Mouse (Mus musculus) brown adipose tissue, adult 24 weeks (tissue): Measurements from ENCODE around the gene Cbx8. TPM values are rescaled to one million over a fixed set of nuclear protein-coding genes. Genes with fewer than 3 reads are reported as not detected.

Source experiments
- H3K27ac ChIP-seq: fragments of 200-500 bp; replicated peaks from 2 replicates; pipeline ENCODE4 v1.5.1; 2012; ENCODE audit warnings: low read depth, mild to moderate bottlenecking, low read length
- H3K4me1 ChIP-seq: fragments of 200-500 bp; 2 replicates; pipeline ENCODE4 v1.6.1; 2012; ENCODE audit warnings: low read length, mixed read lengths; ENCODE audit not compliant: control insufficient read depth, insufficient read depth, insufficient read length
- H3K4me3 ChIP-seq: fragments of 200-500 bp; 2 replicates; pipeline ENCODE4 v1.5.1; 2012; ENCODE audit warnings: low read depth, mild to moderate bottlenecking, low read length, moderate library complexity; ENCODE audit not compliant: insufficient read depth
- polyA plus RNA-seq: library from polyadenylated mRNA; stranded (reverse); fragments of >200 nt; gene quantifications from 2 replicates; pipeline ENCODE4 v1.2.4, GENCODE M21; 2012; ENCODE audit not compliant: missing spikeins, insufficient read depth, insufficient read length

Gene Cbx8
- polyA plus RNA-seq, 1 experiment: 9.1 TPM

DNA sequence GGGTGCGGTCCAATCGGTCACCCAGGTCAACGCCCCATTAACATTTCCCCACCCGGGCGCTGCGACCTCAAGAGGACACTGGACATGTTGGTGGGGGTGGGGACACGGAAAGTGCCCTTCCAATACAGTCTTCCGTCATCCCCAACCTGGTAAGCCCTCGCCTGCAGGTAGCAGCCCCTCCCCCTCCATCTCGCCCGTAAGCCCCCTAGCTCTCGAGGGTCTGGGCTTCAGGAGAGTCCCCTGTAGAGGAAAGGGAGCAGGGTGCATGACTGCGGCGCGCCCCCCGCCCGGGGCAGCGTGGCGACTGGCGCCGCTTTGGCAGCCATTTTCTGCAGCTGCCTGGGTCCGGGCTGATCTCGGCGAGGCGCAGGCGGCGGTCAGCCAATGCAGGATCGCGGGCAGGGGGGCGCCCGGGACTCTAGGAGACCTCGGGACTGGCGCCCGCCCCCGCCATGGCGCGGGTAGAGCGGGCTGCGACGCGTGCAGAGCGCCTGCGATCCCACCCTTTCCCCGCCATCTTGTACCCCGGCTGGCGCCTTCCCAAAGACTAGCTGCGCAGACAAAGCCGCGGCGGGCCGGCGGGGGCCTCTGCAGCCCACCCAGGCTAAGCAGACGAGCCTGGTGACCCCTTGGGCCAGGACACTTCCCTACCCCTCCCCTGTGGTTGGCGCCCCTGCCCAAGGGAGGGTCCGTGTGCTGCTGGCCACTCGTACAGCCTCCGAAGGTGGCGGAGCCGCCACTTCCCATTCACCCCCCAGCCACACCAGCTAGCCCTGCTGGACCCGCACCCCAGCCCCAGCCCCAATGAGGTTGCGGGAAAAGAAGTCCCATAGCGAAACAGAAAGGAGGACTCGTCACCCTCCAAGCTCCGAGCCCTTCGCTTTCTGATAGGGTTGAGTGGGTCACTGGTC is 15.8 kb upstream of the Cbx8 start:
- H3K4me3 ChIP-seq: peak overlapping the region; percentile 92
- peaks cover 11% of the 10 kb centered on the region for H3K4me1 ChIP-seq
- H3K27ac ChIP-seq: peak overlapping the region; percentile 78

DNA sequence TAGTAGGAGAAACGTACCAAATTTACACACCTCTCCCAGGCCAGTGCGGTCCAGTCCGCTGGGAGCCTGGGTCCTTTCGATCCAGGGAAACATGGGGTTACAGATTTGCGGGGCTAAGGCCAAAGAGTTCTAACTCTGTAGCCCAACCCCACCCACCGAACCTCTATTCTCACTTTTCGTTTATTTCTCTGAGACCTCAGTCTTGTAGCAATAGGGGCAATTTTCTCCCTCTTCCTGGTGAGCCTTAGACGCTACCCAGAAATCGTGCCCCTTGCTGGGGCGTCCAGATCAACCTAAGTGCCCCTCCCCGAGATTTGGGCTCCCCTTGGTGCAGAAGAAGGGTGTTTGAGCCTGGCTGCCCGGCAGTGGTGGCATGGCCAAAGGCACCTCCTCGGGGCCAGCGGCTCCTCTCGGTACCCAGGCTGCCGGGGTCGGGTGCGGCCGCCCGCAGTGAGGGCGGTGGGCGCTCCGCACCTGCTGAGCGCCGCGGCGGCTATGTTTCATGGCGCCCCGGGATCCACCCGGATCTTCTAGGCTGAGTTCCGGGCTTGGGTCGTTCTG is 14.9 kb upstream of the Cbx8 start:
- H3K4me3 ChIP-seq: peak overlapping the region; percentile 49
- no peak overlapping the region for H3K27ac ChIP-seq
- peaks cover 11% of the 10 kb centered on the region for H3K4me1 ChIP-seq

DNA sequence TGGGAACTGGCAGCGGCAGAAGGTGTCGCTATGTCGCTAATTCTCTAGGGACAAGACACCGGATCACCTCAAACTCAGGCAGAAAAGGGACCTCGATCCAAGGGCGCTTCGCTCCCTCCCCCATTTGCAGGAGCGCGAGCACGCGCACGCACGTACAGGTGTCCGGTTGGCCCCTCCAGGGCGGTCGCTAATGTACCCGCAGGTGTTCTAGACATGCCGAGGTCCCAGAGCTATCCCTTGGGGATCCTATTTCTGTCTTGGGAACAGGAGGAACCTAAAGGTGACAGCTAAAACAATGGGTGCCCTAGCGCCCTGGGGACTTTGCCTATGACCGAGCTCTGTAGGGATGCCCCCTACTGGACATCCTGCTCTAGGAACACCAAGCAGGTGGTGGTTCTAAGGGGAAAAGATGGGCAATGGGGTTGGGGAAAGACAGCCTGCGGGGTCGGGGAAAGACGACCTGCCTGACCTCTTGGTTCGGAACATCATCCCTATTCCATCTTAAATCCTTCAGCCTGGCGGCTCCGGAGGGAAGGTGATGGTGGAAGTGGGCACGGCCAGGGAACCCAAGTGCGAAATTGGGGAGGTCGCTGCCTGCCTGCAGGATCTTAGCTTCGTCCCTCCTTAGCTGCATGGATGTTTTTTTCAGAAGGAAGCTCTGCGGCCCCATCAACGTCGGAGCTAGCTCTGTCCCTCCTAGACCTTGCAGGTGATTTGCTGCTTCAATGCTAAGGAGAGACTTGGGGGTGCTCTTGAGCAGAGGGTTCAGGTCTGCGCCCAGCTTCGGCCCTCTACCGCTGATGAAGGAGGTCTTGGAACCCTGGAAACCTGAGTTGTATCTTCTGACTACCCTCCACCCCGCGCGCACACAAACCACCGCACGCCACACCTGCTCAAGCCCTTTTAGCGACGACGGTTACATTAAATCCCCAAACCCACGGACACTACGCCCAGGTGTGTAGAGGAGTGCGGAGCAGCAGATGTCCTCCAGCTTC is 13.9 kb upstream of the Cbx8 start:
- H3K4me1 ChIP-seq: peaks cover 11% of the 10 kb centered on the region

DNA sequence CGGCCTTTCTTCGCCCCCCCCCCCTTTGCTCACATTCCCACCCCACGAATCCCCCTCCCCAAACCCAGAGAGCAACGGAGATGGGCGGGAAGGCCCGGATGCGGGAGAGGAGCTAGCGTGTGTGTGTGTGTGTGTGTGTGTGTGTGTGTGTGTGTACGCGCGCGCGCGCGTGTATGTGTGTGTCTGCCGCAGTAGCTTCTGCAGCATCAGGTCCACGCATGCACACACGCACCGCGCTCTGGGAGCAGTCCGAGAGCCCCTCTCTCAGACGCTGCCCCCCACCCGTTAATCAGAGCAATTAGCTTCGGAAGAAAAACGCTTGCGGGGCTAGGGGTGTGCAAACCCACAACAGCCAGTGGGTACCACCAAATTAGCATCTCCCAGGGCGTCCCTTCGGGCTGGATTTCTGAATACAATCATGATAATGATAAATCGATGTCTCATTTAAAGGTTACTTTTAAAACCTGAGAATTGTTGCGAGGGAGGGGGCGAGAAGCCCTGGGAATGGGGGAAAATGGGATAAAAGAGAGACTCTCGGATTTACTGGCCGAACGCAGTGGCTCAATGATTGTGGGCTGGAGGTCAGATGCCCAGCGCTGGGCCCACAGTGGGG is 13.1 kb upstream of the Cbx8 start:
- H3K4me3 ChIP-seq: 0 out of 2 replicates have a peak overlapping the region, but pooled peaks have one; percentile 0
- peaks cover 11% of the 10 kb centered on the region for H3K4me1 ChIP-seq
- H3K27ac ChIP-seq: no peak overlapping the region

More for the DNA sequence above, 13.9 kb upstream of the Cbx8 start:
- 0 out of 2 replicates have a peak overlapping the region, but pooled peaks have one; percentile 0 for H3K4me3 ChIP-seq
- H3K27ac ChIP-seq: no peak overlapping the region

DNA sequence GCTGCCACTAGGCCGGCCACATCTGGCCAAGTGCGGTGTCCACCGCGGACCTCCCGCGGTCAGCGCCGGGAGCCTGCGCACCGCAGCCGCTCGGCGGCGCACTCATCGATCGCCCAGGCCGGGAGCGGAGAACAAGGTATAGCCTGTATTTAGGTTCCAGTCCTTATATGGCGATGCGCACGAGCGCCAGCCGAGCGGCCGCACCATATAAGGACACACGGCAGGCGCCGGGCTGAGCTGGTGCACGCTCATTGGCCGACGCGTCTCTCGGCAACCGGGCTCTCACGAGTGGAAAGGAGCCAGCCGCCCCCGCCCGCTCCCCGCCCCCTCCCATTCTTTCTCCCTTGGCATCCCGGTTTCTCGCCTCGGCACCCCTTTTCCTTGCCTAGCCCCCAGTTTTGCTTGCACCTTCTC is 12.5 kb upstream of the Cbx8 start:
- peaks cover 6% of the 10 kb centered on the region for H3K4me1 ChIP-seq
- peak overlapping the region; percentile 35 for H3K4me3 ChIP-seq
- no peak overlapping the region for H3K27ac ChIP-seq

DNA sequence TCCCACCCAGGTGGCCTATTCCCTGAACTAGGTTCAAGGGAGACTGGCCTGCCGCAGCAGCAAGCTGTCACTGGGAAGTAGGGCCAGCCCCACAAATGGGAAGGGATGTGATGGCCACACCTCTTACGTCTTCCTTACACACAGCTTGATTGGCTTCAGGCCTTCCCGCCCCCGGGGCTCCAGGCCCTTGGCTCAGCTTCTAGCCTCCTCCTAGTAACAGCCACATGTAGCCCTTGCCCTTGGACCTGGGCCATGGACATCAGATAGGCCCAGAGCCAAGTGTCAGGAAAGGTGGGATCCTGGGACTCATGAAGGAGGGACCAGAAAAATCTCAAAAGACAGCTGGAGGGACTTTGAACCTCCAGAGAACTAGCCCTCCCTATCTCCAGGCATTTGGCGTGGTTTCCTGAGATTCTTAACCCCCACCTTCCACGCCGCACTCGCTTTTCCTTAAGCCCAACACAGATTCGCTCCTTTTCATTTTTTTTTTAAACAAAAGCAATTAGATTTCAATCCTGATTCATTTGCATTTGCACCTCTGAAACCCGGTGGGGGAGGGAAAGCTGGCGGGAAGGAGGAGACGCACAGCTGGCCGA is 12.0 kb upstream of the Cbx8 start:
- Histone ChIP-seq H3K4me1 (peaks cover 1% of the 10 kb centered on the region), H3K27ac (no peak overlapping the region), H3K4me3 (peak overlapping the region; percentile 35)

DNA sequence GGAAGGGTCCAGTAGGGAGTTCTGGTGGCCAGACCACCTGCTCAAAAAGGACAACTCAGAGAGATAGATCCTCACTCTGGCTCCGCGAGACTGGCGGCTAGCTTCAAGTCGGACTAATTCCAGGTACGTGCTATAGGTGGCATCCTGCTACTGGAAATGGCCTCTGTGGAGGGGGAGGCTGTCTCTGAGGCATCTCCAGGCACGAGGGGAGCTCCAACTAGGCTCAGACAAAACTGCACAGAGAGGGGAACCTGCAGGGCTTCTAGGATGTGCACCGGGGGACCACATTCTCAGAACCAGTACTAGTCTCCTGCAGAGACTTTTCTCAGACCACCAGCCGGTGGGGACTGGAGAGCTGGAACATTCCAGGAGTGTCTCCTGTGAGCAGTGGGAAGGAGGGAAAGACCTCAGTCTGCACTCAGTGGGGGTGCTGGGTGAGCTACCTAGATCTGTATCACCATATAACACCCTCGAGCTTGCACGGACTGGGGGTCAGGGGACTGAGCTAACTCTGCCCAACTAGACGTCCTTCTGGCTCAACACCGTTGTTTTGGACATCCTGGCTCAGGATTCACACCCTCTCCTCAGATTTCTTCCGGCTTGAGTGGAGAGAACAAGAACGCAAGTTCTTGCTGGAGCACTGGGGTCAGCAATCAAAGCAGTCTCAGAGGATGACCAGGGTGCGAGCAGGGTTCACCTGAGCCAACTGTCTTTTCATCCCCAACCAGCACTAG is 11.3 kb upstream of the Cbx8 start:
- no peak overlapping the region for H3K27ac ChIP-seq
- no peaks in the 10 kb centered on the region; the same call in none of the 2 replicates for H3K4me1 ChIP-seq

DNA sequence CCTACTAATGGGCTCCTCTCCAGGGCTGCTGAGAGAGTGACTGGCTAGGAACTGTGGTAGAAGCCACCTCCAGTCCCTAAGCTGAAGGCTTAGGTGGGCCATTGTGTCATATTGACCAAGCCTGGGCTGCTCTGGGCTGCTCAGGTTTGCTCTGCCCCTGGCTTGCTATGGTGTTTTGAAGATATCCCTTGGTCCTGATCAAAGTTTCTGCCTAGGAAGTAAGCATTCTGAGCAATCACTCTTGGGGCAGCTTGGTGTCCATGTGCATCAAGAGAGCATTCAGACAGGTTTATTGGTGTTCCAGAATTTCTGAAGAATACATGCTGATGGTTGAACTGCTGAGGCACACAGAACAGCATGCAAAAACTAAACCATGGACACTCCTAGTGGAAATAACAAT is 10.7 kb upstream of the Cbx8 start:
- Histone ChIP-seq H3K4me3 (no peak overlapping the region), H3K27ac (no peak overlapping the region), H3K4me1 (no peaks in the 10 kb centered on the region; the same call in 1 of the 2 replicates)

More for the DNA sequence above, 11.3 kb upstream of the Cbx8 start:
- no peak overlapping the region for H3K4me3 ChIP-seq

DNA sequence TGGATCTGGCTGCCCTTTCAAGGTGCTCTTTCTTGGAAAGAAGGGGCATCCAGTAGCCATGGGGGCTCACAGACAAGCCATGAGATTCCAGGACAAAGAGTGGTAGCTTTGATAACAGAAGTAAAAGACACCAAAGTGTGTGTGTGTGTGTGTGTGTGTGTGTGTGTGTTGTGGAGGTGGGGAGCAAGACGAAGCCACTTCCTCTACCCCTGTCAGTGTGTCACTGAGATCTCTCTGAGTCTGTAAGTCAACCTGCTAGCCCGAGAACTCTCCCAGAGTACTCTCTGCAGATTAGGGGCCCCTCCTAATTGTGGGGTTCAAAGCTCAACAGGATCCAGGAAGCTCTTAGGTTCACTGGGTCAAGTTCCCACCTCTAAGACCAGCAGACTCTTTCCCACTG is 9.6 kb upstream of the Cbx8 start:
- Histone ChIP-seq H3K4me1 (no peaks in the 10 kb centered on the region; the same call in 1 of the 2 replicates), H3K4me3 (no peak overlapping the region), H3K27ac (no peak overlapping the region)

DNA sequence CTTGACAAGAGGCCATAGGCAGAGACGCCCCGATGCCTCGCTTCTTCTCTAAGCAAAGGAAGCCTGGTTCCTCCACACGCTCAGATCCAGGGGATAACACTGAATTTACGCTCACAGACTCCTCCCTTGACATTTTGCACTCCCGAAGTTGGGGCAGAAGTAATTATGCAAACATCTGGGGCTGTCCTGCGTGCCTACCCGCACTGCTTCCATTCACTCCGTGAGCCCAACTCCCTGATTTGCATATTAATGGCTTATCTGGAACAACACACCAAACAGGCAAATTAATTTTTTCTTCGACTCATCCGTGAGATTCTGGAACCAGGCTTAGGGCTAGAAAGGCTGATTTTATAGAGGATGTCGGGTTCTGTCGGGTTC is 7.4 kb upstream of the Cbx8 start:
- no peak overlapping the region for H3K27ac ChIP-seq
- no peaks in the 10 kb centered on the region; the same call in 1 of the 2 replicates for H3K4me1 ChIP-seq
- H3K4me3 ChIP-seq: no peak overlapping the region

DNA sequence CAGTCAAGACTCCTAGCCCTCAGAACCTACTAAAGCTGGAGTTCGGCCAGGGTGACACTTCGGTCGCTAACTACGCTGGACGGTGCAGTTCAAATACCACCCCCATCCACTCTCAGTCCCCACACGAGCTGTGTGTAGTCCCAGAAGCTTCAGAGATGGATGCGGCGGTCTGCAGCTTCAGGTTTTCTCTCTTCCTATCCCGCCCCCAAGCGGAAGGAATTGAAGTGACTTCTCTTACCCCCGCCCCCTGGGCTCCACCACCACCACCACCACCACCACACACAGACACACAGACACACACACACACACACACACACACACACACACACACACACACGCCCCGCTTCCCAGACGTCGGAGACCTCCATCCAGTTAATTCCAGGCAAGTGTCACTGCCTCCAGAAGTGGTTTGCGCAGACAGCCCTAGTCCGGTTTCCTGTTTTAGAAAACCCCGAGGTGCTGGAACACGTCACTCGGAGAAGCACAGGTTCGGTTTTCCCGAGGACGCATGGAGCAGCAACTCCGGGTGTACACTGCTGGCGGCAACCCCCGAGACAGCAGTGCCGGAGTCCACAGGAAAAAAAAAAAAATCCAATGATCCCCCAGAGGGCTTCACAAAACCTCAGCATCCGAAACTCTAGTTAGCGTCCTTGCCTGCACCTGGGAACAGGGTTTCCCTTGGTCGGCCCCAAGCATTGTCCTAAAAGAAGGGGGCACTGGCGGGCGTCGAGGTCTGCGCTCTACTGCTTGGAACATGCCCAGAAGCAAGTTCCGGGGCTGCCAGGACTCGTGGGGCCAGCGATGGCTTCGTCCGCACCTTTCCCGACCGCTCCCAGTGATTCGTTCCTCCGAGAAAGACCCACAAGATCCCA is 6.7 kb upstream of the Cbx8 start:
- H3K27ac ChIP-seq: no peak overlapping the region
- H3K4me1 ChIP-seq: no peaks in the 10 kb centered on the region; the same call in 1 of the 2 replicates
- H3K4me3 ChIP-seq: no peak overlapping the region

DNA sequence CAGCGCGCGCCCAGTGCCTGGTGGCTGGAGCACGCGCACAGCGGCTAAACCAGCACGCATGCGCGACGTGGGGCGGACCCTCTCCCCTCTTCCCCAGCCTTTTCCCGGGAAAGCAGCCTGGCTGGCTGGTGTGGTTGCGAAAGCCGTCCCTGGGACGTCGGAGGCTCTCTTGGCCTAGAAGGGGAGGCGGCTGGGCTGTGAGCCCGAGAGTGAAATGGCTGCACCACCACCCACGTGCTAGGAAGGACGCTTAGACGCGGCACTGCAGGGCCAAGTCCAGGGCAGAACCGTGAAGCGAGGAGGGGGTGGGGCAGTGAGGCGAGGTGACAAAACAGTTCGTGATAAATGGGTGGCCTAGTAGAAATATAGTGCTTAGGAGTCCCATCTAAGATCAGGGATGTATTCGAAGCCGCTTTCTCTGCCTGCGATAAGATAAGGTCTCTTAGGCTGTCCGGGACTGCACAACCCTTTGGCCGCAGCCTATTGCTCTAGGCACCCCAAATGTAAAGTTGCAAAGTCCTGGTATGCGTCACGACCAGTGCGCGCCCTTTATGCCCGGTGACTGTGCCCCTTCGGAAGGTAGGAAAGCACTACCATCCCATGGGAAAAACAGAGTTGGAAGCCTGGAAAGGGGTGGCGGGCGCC is 6.0 kb upstream of the Cbx8 start:
- Histone ChIP-seq H3K4me3 (no peak overlapping the region), H3K27ac (no peak overlapping the region), H3K4me1 (no peaks in the 10 kb centered on the region; the same call in 1 of the 2 replicates)
